Mouse (Mus musculus): ENCODE data around the gene Cdkl5. TPM values are rescaled to one million over a fixed set of nuclear protein-coding genes. Genes with fewer than 3 reads are reported as not detected.

Gene Cdkl5
- polyA plus RNA-seq, 1 experiment from 2014 or later: 3.0 TPM

DNA sequence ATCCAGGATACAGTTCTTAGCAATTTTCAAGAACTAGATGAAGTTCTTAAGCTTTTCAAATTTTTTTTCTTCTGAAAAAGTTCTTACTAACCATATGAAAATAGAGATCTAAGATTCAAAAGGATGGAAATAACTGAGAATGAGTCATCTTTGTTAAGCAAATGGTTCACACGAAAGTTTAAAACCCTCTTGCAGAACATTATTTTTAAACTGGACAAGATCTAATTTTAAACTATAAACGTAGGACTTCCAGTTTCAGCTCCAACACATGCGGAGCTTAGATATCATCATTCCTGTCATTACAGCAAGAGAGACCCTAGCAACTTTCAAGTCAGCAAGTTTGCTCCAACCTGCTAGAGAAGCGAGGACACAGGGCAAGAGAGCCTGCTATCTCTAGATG, 88.0 kb downstream of the Cdkl5 start:
- no peak overlapping the region for H3K27ac ChIP-seq
- no peak overlapping the region for H3K9ac ChIP-seq
- H3K27me3 ChIP-seq: peaks cover 23% of the 10 kb centered on the region
- H3K4me3 ChIP-seq: no peak overlapping the region
- H3K36me3 ChIP-seq: no peaks in the 10 kb centered on the region
- H3K4me1 ChIP-seq: no peaks in the 10 kb centered on the region
- WGBS: 83% methylated on average over 4 of the region's 4 CpGs
- H3K4me2 ChIP-seq: no peak overlapping the region
- no peak for ATAC-seq (ENCODE audit: insufficient number of reproducible peaks, insufficient read depth, low FRiP score, low TSS enrichment, low read depth)
- H3K9me3 ChIP-seq: no peaks in the 10 kb centered on the region

DNA sequence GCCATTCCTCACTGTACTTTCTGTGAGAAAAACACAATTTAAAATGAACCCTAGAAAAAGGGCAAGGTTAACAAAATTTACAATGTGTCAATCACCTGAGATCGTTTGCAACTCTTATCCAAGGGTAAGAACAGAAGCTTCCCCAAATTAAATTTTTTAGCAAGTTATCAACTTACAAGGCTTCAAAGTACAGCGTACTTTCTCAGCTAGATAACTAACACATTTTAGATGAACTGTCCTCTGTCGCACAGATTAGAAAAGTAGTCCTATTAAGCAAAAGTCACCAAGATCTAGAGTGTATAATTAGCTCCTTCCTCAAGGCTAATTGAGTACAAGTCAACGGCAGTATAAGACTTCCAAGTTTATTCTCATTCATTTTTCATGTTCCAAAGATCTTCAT, 88.6 kb downstream of the Cdkl5 start:
- ATAC-seq (ENCODE audit: insufficient number of reproducible peaks, insufficient read depth, low FRiP score, low TSS enrichment, low read depth): no peak
- 62% methylated on average over 4 of the region's 4 CpGs for WGBS

DNA sequence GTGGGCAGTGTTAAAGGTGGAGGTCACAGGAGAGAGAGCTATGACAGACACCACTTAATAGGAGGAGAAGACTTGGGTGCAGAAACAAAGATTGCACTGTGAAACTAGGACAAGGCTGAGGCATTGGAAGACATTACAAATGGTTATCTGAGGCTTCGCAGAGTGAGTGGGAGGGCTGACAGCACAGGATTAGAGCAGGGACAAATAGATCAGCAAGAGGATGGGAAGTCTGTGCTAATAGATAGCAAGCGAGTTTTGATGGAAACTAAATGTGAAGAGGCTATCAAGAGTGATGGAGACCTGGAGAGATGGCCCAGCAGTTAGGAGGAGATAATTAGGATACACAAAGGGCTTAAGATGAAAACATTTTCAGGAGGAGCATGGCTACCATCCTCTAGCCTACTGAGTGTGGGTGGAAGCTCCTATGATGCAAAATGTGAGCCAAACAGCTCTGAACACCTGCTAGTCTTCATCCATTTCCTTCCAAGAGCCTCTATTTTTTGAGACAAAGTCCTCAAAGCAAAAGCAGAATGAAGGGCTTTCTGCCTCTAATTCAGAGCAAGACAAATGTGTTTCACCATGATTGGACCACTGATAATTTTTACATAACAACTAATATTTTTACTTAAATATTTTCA, 89.3 kb downstream of the Cdkl5 start:
- H3K4me2 ChIP-seq: no peak overlapping the region
- ATAC-seq (ENCODE audit: insufficient number of reproducible peaks, insufficient read depth, low FRiP score, low TSS enrichment, low read depth): no peak
- no peak overlapping the region for H3K27ac ChIP-seq
- WGBS: 66% methylated on average over 2 of the region's 2 CpGs
- H3K9me3 ChIP-seq: no peaks in the 10 kb centered on the region
- H3K27me3 ChIP-seq: peaks cover 21% of the 10 kb centered on the region; the same call in 1 of the 2 replicates
- H3K36me3 ChIP-seq: no peaks in the 10 kb centered on the region
- no peak overlapping the region for H3K4me3 ChIP-seq
- H3K4me1 ChIP-seq: no peaks in the 10 kb centered on the region
- H3K9ac ChIP-seq: no peak overlapping the region

More for the DNA sequence above, 88.6 kb downstream of the Cdkl5 start:
- H3K27me3 ChIP-seq: peaks cover 21% of the 10 kb centered on the region; the same call in 1 of the 2 replicates
- no peak overlapping the region for H3K4me3 ChIP-seq
- H3K27ac ChIP-seq: no peak overlapping the region
- H3K36me3 ChIP-seq: no peaks in the 10 kb centered on the region
- H3K9me3 ChIP-seq: no peaks in the 10 kb centered on the region
- H3K4me1 ChIP-seq: no peaks in the 10 kb centered on the region
- no peak overlapping the region for H3K4me2 ChIP-seq
- H3K9ac ChIP-seq: no peak overlapping the region

DNA sequence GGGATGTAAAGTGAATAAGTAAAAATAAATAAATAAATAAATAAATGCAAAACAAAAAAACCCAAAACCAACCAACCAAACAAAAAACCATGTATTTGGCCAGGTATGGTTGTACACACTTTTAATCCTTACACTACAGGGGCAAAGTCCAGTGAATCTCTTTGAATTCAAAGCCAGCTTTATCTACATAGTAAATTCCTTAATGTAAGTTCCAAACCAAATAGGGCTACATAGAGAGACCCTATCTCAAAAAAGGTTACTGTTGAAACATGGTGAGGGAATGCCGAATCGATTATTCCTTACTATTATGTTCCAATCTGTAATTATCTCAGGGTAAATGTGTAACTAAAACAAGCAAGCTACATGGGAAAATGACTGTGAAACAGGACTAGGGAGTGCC, 93.4 kb downstream of the Cdkl5 start:
- ATAC-seq (ENCODE audit: insufficient number of reproducible peaks, insufficient read depth, low FRiP score, low TSS enrichment, low read depth): no peak
- no peak overlapping the region for H3K9ac ChIP-seq
- no peak overlapping the region for H3K27ac ChIP-seq
- no peak overlapping the region for H3K4me3 ChIP-seq
- H3K36me3 ChIP-seq: no peaks in the 10 kb centered on the region
- peaks cover 23% of the 10 kb centered on the region; the same call in 1 of the 2 replicates for H3K27me3 ChIP-seq
- no peak overlapping the region for H3K4me2 ChIP-seq
- WGBS: 95% methylated on average over 2 of the region's 2 CpGs
- no peaks in the 10 kb centered on the region for H3K9me3 ChIP-seq
- H3K4me1 ChIP-seq: no peaks in the 10 kb centered on the region

DNA sequence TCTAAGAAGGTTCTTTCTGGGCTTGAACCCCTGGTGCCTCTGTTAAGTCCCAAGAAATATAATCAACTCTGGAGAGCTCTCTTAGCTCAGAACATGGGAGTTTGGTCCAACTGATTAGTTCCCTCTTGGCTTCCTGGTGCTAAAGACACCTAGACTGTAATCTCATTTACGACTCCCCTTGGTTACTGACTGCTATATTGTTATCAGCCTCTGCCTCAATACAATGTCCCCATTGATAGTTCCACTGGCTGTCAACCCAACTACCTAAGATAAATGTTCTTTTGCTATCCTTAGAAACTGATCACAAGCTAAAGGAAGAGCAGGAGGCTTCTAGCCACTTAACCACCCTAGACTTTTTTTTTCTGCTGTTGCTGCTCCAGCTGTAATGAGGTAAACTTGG, 102.4 kb downstream of the Cdkl5 start:
- WGBS: 54% methylated on average over 1 of the region's 1 CpGs
- Histone ChIP-seq H3K4me1 (no peaks in the 10 kb centered on the region), H3K36me3 (no peaks in the 10 kb centered on the region), H3K27me3 (peaks cover 24% of the 10 kb centered on the region; the same call in 1 of the 2 replicates), H3K9me3 (no peaks in the 10 kb centered on the region), H3K4me2 (no peak overlapping the region), H3K9ac (no peak overlapping the region), H3K27ac (no peak overlapping the region), H3K4me3 (no peak overlapping the region)
- ATAC-seq (ENCODE audit: insufficient number of reproducible peaks, insufficient read depth, low FRiP score, low TSS enrichment, low read depth): no peak

DNA sequence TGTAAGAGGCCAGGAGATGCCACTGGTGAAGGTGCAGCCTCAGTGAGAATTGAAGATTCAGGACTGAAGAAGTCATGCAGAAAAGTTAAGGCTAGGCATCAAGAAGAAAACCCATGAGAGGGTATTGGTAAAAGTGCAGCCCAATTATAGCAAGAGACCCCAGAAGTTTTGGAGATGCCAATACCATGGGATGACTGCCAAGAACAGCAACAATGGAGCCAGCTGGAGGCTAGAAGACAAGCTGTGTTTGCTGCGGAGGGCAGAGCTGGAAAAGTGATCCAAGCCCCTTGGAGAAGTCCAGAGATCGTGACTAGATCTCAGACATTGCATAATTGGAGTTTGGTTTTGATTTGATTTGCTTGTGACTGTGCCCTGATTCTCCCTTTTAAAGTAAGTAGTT, 108.2 kb downstream of the Cdkl5 start:
- Histone ChIP-seq H3K4me1 (no peaks in the 10 kb centered on the region), H3K36me3 (no peaks in the 10 kb centered on the region), H3K4me3 (no peak overlapping the region), H3K4me2 (no peak overlapping the region), H3K27ac (no peak overlapping the region), H3K9me3 (no peaks in the 10 kb centered on the region), H3K27me3 (peaks cover 20% of the 10 kb centered on the region; the same call in 1 of the 2 replicates), H3K9ac (no peak overlapping the region)
- WGBS: 59% methylated on average over 2 of the region's 2 CpGs
- ATAC-seq (ENCODE audit: insufficient number of reproducible peaks, insufficient read depth, low FRiP score, low TSS enrichment, low read depth): no peak

DNA sequence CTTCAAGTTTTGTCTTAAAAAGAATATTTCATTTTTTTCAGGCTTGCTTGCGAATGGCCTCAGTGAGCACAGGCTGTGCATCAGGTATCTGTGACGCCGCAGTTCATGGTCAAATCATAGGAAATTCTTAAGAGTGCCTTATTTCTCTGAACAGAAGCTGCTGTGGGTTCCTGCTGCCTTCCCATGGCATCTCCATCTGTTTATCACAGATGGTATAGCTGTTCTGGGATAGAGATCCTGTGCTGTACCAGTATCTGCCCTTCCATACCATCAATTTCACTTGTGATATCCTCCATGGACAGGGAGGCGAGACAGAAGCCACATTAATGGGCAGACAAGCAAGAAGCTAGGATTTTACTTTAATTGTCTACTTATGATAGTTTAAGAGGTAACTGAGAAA, 127.9 kb downstream of the Cdkl5 start:
- Histone ChIP-seq H3K27me3 (peaks cover 31% of the 10 kb centered on the region), H3K36me3 (no peaks in the 10 kb centered on the region), H3K9ac (no peak overlapping the region), H3K4me2 (no peak overlapping the region), H3K9me3 (no peaks in the 10 kb centered on the region), H3K27ac (no peak overlapping the region), H3K4me3 (no peak overlapping the region), H3K4me1 (no peaks in the 10 kb centered on the region)
- 86% methylated on average over 4 of the region's 4 CpGs for WGBS
- ATAC-seq (ENCODE audit: insufficient number of reproducible peaks, insufficient read depth, low FRiP score, low TSS enrichment, low read depth): no peak

DNA sequence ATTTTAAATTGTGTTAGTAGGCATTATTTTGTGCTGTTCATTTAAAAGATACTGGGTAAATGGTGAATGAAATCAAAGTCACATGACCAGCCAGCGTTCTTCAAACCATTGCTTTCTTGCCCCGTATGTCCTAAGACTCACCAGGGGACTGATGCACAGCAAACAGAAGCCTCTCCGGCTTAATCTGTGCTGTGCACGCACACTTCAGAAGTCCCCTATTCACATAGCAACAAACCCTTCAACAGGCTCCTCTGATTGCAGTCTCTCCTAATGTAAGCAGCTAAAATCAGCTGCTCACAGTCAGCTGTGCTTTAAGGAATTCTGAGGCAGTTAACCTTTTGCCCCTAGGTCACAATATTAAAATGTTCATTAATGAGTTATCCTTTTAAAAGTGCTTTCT, 129.5 kb downstream of the Cdkl5 start:
- ATAC-seq (ENCODE audit: insufficient number of reproducible peaks, insufficient read depth, low FRiP score, low TSS enrichment, low read depth): no peak
- Histone ChIP-seq H3K4me3 (no peak overlapping the region), H3K4me1 (no peaks in the 10 kb centered on the region), H3K27ac (no peak overlapping the region), H3K27me3 (peaks cover 28% of the 10 kb centered on the region), H3K36me3 (no peaks in the 10 kb centered on the region), H3K4me2 (no peak overlapping the region), H3K9ac (no peak overlapping the region), H3K9me3 (no peaks in the 10 kb centered on the region)
- 93% methylated on average over 4 of the region's 4 CpGs for WGBS

DNA sequence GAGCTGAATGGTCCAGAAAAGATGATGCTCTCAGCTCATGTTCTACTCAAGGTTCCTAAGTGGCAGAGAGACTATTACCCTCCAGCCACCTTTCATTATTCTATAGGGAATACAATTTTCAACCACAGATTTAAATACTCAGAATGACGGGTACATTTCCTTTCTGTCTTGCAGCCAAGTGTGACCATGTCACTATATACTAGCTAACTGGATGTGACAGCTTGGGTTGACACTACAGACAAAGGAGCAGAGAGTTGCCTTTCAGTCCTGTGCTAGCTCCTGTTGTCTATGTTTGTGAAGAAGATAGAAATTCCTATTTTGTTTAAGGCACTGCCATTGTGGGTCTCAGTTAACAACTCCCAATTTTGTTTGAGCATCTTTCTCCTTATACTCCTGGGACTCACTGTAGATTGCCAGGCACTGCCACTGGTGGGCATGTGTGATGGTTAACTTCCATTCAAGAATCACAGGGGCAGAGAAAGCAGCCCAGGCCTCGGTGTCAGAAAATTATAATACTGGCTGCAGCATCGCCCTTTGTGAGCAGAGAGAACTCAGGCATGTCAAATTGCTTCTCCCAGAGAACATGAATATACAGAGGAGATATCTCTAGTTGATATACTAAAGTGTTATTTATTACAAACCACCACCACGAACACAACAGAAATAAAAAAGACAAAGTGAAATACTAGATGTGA, 130.7 kb downstream of the Cdkl5 start:
- Histone ChIP-seq H3K4me1 (no peaks in the 10 kb centered on the region), H3K9me3 (no peaks in the 10 kb centered on the region), H3K4me3 (no peak overlapping the region), H3K27me3 (peaks cover 23% of the 10 kb centered on the region), H3K9ac (no peak overlapping the region), H3K27ac (no peak overlapping the region), H3K4me2 (no peak overlapping the region), H3K36me3 (no peaks in the 10 kb centered on the region)
- 80% methylated on average over 4 of the region's 4 CpGs for WGBS
- no peak for ATAC-seq (ENCODE audit: insufficient number of reproducible peaks, insufficient read depth, low FRiP score, low TSS enrichment, low read depth)

DNA sequence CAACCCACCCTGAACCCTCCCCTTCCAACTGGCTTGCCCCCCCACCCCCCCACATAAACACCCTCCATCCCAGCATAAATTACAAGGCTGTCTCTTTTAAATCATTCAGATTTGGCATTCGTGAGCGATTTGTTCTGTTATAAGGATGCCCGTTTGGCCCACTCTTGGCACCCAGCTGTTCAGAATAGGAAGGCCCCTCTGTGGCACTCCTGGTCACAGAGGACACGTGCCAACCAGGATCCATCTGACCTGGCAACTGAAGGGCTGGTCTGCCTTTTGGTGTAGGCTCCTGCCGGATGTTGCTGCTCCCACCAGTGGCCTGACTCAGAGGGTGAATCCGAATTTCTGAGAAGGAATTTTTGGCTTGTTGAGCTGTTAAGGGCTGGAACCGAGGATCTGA, 186.3 kb downstream of the Cdkl5 start:
- peaks cover 37% of the 10 kb centered on the region for H3K27me3 ChIP-seq
- 77% methylated on average over 7 of the region's 7 CpGs for WGBS
- no peak for ATAC-seq (ENCODE audit: insufficient number of reproducible peaks, insufficient read depth, low FRiP score, low TSS enrichment, low read depth)

DNA sequence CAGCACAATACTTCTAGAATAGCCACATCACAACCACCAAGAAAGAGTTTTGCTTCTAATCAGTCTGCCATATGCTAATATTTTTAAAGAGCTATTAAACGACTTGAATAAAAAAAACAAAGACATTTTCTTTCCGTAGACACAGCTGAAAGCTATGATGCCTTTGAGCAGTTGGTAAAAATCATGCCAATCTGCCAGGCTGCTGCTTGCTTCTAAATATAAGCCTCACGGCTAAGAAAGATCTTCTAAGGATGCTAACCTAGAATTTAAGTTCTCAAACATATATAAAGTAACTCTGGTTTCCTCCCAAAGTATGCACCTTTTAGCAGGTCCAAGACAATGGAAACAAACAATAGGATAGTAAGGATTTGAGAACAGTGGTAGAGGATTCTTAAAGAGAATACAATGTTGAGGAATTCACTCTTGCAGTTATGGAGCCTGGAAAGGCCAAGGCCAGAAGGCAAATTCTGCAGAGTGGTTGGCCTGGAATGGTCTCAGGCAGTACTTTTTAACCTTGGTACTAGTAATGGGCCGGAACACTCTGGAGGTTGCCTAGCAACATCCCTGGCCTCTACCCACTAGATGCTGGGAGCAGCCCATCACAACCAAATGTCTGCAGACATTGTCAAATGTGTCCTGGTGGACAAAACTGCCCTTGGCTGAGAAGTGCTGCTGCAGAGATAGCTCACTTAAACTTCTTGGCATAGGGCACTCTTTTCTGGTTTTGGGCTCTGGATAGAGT, 189.9 kb downstream of the Cdkl5 start:
- 75% methylated on average over 4 of the region's 4 CpGs for WGBS
- Histone ChIP-seq H3K4me2 (no peak overlapping the region), H3K27ac (no peak overlapping the region), H3K9me3 (no peaks in the 10 kb centered on the region), H3K4me1 (no peaks in the 10 kb centered on the region), H3K27me3 (peaks cover 50% of the 10 kb centered on the region), H3K9ac (no peak overlapping the region), H3K36me3 (no peaks in the 10 kb centered on the region), H3K4me3 (no peak overlapping the region)
- no peak for ATAC-seq (ENCODE audit: insufficient number of reproducible peaks, insufficient read depth, low FRiP score, low TSS enrichment, low read depth)

More for the DNA sequence above, 186.3 kb downstream of the Cdkl5 start:
- no peaks in the 10 kb centered on the region for H3K36me3 ChIP-seq
- H3K9me3 ChIP-seq: no peaks in the 10 kb centered on the region
- H3K27ac ChIP-seq: no peak overlapping the region
- H3K4me1 ChIP-seq: no peaks in the 10 kb centered on the region
- H3K9ac ChIP-seq: no peak overlapping the region
- no peak overlapping the region for H3K4me3 ChIP-seq
- no peak overlapping the region for H3K4me2 ChIP-seq

DNA sequence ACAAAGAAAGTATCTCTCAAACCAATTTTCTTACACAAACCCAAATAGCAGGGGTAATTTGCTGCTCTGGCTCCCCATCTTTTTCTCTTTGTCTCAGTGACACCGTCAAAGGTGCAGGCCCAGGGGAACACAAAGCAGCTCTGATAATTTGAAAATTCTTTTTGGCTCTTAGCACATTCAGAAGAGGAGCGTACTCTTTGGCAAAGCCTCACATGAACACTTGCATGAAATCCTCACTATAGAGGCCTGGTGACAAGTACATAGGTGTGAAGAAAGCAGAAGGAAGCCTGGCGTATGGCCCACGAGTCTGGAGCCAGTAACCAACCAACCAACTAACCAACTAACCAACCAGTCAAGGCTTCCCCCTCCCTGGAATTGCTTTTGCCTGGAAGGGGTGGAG, 199.6 kb downstream of the Cdkl5 start:
- peaks cover 25% of the 10 kb centered on the region for H3K27me3 ChIP-seq
- H3K4me2 ChIP-seq: no peak overlapping the region
- no peaks in the 10 kb centered on the region for H3K9me3 ChIP-seq
- H3K4me1 ChIP-seq: no peaks in the 10 kb centered on the region
- no peak for ATAC-seq (ENCODE audit: insufficient number of reproducible peaks, insufficient read depth, low FRiP score, low TSS enrichment, low read depth)
- H3K27ac ChIP-seq: no peak overlapping the region
- WGBS: 72% methylated on average over 4 of the region's 4 CpGs
- no peak overlapping the region for H3K9ac ChIP-seq
- no peak overlapping the region for H3K4me3 ChIP-seq
- H3K36me3 ChIP-seq: no peaks in the 10 kb centered on the region
